Mouse (Mus musculus): Measurements from ENCODE around the gene Kif16b.

Gene Kif16b

DNA sequence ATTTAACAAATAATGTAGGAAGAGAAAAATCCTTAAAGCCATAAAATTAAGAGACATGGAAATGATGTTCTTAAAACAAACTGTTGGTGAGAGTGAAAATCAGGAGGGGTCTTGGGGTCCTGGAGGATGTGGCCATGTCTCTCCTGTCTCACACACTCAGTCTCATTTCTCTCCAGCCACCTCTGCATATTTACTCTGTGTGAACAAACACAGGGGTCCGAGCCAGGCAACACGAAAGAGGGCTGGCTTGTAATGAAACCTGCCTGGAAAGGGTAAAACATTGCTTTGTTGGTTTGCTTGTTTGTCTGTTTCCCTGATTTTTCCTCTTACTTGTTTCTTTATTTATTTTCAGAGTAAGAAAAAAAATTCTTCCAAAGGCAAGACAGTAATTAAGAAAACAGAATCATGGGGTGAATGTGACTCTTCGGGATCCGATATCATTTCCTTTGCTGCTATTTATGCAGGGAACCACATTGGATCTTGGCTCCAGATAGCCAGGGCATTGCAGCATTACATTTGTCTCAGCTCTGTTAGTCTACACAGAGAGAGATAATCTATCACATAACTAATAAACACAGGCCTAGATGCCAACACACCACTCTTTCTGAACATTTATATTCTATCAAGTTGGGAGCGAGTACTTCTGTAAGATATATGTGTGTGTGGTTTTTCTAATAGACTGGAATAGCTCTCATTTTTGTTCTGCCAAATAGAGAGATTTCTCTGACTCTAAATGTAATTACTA, 218.2 kb downstream of the Kif16b start:
- in situ Hi-C loops (cut with MboI, MseI): no loop called here

- in situ Hi-C loops (cut with MboI, MseI): no loop called here
These were observed 232.9 kb downstream of the Kif16b start for GRCm38 (mm10) chr2:142668426-142668825.

DNA sequence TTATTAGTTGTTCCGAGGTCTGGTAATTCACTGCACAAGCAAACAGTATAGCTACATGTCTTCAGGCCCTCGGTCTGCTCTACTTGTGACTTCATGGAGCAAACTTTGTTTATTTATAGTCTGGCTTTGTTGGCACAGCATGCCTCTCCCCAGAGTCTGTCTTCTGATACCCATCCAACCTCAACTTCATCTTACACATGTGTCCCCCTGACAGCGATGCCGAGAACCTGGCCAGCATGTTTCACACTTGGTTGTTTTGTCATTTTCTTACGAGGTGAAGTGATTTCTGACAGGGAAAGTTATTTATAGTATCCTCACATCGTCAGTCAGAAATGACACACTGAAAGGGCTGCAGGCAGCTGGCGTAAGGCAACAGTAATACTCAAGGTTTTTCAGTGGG, 249.7 kb downstream of the Kif16b start:
- in situ Hi-C loops (cut with MboI, MseI): no loop called here

- in situ Hi-C loops (cut with MboI, MseI): no loop called here
These were observed 253.3 kb downstream of the Kif16b start for GRCm38 (mm10) chr2:142648023-142648453.

GRCm38 (mm10) chr2:142646863-142647262, 254.5 kb downstream of the Kif16b start:
- in situ Hi-C loops (cut with MboI, MseI): no loop called here

DNA sequence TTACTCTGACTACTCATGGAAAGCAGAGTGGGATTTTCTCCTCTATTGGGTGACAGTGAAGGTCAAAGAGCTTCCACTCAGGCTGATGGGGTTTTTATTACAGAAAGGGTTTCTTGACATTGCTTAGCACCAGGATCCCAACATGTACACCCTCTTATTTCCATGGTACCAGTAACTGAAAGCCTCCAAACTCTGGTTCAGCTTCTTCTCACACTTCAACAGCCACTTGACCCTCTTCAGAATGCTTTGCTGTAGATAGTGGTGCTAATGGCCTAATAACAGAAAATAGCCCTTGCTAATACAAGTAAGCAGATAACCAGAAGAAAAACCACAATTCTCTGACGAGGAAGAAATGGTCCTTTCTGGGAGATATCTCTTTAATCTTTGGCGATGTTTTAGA, 259.6 kb downstream of the Kif16b start:
- in situ Hi-C loops (cut with MboI, MseI): no loop called here

- in situ Hi-C loops (cut with MboI, MseI): no loop called here
These were observed 265.6 kb downstream of the Kif16b start for GRCm38 (mm10) chr2:142635606-142636304.

DNA sequence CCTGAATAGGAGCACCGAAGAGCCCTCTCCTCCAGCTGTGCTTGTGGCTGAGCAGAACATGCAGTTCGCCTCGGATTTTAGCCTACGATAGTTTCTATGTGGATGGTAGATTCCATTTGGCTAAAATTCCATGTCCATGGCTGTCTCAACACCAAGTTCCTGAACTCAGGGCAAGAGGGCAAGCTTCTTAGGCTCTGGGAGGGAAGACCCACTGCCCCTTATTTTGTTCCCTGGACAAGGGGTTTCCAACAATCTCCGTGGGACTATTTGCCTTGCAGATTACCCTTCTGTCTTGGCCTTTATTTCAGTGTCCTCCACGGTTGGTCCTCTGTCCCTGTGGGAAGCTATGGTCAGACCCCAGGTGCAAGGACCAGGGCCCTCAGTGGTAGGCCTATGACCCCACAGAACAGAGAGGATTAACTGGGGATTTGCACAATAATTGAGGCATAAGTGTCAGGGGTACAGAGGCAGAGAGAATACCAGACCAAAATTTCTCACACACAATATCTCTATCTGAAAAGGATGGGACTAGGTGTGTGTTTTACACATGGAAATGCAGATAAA, 267.3 kb downstream of the Kif16b start:
- in situ Hi-C loops (cut with MboI, MseI): no loop called here

- in situ Hi-C loops (cut with MboI, MseI): no loop called here
These were observed 271.6 kb downstream of the Kif16b start for GRCm38 (mm10) chr2:142629523-142630312.

DNA sequence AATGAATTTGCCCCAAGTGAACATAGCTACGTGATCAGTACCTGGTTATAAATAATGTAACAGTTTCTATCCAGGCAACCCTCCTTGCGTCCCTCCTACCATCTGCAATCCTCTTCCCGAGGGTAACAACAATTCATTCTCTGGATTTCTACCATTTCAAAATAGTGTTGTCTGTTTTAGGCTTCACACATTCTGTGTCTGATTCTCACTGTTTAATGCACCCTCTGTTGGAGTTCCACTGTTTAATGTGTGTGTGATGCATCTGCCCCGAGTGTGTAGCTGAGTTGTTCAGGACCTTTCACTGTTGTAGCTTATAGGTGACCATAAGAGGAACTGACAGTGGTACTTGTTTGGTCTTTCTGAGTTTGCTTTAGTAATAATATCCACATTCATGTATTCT, 275.6 kb downstream of the Kif16b start:
- in situ Hi-C loops (cut with MboI, MseI): no loop called here

DNA sequence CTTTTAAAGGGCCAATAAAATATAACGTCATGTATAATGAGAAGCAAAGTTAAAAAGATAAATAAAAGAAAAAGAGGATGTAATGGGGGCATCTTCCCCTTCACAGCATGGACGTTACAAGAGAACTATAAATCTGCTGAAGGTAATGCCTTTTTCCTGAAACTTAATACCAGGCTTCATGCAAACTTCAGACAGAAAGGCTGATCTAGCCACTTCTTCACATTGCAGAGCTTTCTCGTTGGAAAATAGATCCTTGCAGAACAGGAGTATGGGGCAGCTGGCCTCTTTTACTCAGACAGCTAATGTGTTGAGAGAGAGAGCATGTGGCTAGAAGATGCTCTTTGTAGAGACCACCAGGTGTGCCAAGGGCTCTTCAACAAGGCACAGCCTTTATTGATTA, 276.2 kb downstream of the Kif16b start:
- in situ Hi-C loops (cut with MboI, MseI): no loop called here

DNA sequence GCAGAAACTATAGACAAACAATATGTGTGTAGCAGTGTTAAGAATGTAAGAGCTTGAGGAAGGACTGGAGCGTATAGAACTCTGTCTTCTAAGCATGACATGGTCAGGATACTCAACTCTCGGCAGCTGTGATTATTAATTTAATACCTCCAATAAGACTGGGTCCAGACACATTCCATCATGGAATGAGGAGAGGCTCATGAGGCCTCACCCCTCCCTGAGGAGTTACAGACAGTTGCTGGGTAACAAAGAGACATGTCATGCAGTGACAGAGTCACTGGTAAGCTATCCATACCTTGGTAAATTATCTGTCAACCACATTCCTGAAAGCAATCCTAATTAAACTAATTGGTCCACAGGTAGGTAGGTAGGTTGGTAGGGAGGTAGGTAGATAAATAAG, 277.1 kb downstream of the Kif16b start:
- in situ Hi-C loops (cut with MboI, MseI): no loop called here

- in situ Hi-C loops (cut with MboI, MseI): no loop called here
These were observed 280.2 kb downstream of the Kif16b start for GRCm38 (mm10) chr2:142621152-142621551.

- in situ Hi-C loops (cut with MboI, MseI): no loop called here
These were observed 281.4 kb downstream of the Kif16b start for GRCm38 (mm10) chr2:142619926-142620325.

- in situ Hi-C loops (cut with MboI, MseI): no loop called here
These were observed 286.8 kb downstream of the Kif16b start for GRCm38 (mm10) chr2:142614535-142614934.

- in situ Hi-C loops (cut with MboI, MseI): no loop called here
These were observed 288.9 kb downstream of the Kif16b start for GRCm38 (mm10) chr2:142612359-142612953.

- in situ Hi-C loops (cut with MboI, MseI): no loop called here
These were observed 290.2 kb downstream of the Kif16b start for GRCm38 (mm10) chr2:142611113-142611512.

DNA sequence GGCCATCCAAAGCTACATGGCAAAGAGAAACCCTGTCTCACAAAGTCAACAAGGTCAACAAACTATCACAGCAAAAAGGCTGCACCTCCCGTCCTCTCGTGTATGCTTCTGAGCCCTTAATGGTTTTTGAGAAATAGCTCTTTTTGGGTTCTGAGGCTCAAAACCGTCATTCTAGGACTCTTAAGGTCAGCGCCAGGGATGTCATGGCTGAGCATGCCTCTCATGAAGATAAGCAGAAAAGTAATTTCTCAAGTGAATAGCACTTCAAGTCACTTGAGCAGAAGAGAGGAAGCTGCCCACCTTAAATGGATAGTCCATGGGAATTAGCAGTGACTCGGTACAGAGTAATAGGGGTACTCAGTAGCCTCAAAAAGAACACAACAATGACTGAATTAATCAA, 291.1 kb downstream of the Kif16b start:
- in situ Hi-C loops (cut with MboI, MseI): no loop called here

- in situ Hi-C loops (cut with MboI, MseI): no loop called here
These were observed 292.6 kb downstream of the Kif16b start for GRCm38 (mm10) chr2:142608778-142609177.

GRCm38 (mm10) chr2:142604762-142605161, 296.6 kb downstream of the Kif16b start:
- in situ Hi-C loops (cut with MboI, MseI): no loop called here

DNA sequence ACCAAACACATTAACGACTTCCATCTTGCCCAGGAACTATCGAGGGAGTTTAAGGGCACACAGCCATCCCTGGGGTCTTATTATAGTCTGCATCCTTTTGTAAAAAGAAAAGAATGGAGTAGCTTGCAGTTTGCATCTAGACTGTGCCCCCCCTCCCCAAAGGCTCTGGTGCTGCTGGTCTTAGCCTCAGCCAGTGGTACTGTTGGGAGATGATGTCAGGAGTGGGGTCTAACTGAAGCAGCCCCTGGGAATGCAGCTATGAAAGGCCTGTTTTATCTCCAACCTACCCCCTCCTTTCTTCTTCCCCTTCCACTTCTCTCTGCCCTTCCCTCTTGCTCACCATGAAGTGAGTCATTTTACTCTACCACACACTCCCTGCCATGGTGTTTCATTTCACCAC, 298.1 kb downstream of the Kif16b start:
- in situ Hi-C loops (cut with MboI, MseI): no loop called here

GRCm38 (mm10) chr2:142599235-142599634, 302.1 kb downstream of the Kif16b start:
- in situ Hi-C loops (cut with MboI, MseI): loop anchor here in 1 of 2 experiments (10.0 kb wide), 1 partner anchor 794 kb away; no protein-coding TSS in a partner anchor
